Mouse (Mus musculus) embryonic facial prominence, embryonic 12.5 days (tissue): Measurements from ENCODE around the gene Blm. TPM values are rescaled to one million over a fixed set of nuclear protein-coding genes. Genes with fewer than 3 reads are reported as not detected.

Experiments used
- ATAC-seq: fragments of 200-750 bp; cut with Nextera tagmentation; 2 replicates; pipeline ENCODE4 v1.8.0; 2017; ENCODE audit not compliant: insufficient number of reproducible peaks, insufficient read depth, low FRiP score, low TSS enrichment
- H3K27ac ChIP-seq: fragments of 300-500 bp; sonication (generic); 2 replicates; pipeline ENCODE4 v1.5.1; 2016; ENCODE audit warnings: mild to moderate bottlenecking
- H3K27me3 ChIP-seq: fragments of 300-500 bp; sonication (generic); 2 replicates; pipeline ENCODE4 v1.6.1; 2016; ENCODE audit warnings: mild to moderate bottlenecking, moderate library complexity
- H3K36me3 ChIP-seq: fragments of 300-500 bp; sonication (generic); 2 replicates; pipeline ENCODE4 v1.6.1; 2016; ENCODE audit warnings: mild to moderate bottlenecking
- H3K4me1 ChIP-seq: fragments of 300-500 bp; sonication (generic); 2 replicates; pipeline ENCODE4 v1.6.1; 2016
- H3K4me2 ChIP-seq: fragments of 300-500 bp; sonication (generic); replicated peaks from 2 replicates; pipeline ENCODE4 v1.6.1; 2016; ENCODE audit warnings: mild to moderate bottlenecking, moderate library complexity
- H3K4me3 ChIP-seq: fragments of 300-500 bp; sonication (generic); 2 replicates; pipeline ENCODE4 v1.5.1; 2016; ENCODE audit warnings: mild to moderate bottlenecking
- H3K9ac ChIP-seq: fragments of 300-500 bp; sonication (generic); 2 replicates; pipeline ENCODE4 v1.6.1; 2016; ENCODE audit warnings: mild to moderate bottlenecking, moderate library complexity
- H3K9me3 ChIP-seq: fragments of 300-500 bp; sonication (generic); 2 replicates; pipeline ENCODE4 v1.6.1; 2016; ENCODE audit warnings: mild to moderate bottlenecking, moderate library complexity
- WGBS: fragments of 180-500 bp; shearing (Covaris S2); methylation state at CpG from one replicate; pipeline ENCODE4 v1.1.7; 2016; 5-methylcytosine and 5-hydroxymethylcytosine counted together
- polyA plus RNA-seq: library from polyadenylated mRNA; unstranded; fragments of >200 nt; fragmentation: Nextera tagmentation; extraction: Ambion mirVana; gene quantifications from 2 replicates; pipeline ENCODE4 v1.2.1, GENCODE M21; 2016

Gene Blm
- polyA plus RNA-seq, 1 experiment from 2014 or later: 37.6 TPM

DNA sequence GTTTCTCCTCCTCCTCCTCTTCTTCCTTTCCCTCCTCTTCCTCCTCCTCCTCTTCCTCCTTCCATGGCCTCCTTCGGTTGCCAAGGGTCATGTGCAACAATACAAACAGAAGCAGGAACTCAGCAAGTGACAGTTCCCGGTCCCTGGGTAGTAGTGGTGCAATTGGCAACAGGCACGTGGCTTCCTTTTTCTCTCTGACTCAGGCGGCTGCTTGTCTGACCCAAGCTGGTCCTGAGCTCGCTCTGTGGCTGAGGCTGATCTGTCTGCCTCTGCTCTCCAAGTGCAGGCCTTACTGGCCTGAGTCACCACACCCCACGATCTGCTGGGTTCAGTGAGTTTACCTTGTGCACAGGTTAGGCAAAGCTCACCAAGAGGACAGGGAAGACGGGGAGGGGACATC lies 108.6 kb downstream of the Blm start:
- Histone ChIP-seq H3K9ac (no peak overlapping the region), H3K4me2 (no peak overlapping the region), H3K4me1 (0 out of 2 replicates have a peak, but pooled peaks cover 4% of the 10 kb centered on the region), H3K27ac (no peak overlapping the region), H3K27me3 (no peaks in the 10 kb centered on the region), H3K36me3 (no peaks in the 10 kb centered on the region), H3K4me3 (no peak overlapping the region), H3K9me3 (no peaks in the 10 kb centered on the region)
- no peak for ATAC-seq
- WGBS: 69% methylated on average over 7 of the region's 7 CpGs

DNA sequence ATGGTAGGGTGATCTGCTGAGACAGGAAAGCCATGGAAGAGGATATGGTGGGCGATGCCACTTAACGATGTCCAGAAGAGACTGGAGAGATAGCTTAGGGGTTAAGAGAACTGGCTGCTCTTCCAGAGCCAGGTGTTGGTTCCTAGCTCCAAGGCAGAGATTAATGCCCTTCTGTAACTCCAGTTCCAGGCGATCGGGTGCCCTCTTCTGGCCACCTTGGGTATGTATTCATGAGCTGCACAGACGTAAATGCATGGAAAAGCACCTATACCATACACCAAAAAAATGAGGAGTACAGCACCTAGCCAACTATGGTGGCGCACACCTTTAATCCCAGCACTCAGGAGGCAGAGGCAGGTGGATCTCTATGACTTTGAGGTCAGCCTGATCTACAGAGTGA lies 110.2 kb downstream of the Blm start:
- H3K4me1 ChIP-seq: 0 out of 2 replicates have a peak, but pooled peaks cover 4% of the 10 kb centered on the region
- no peaks in the 10 kb centered on the region for H3K27me3 ChIP-seq
- ATAC-seq: no peak
- no peaks in the 10 kb centered on the region for H3K36me3 ChIP-seq
- no peak overlapping the region for H3K27ac ChIP-seq
- H3K4me2 ChIP-seq: no peak overlapping the region
- WGBS: 78% methylated on average over 6 of the region's 6 CpGs
- H3K9ac ChIP-seq: no peak overlapping the region
- no peaks in the 10 kb centered on the region for H3K9me3 ChIP-seq
- no peak overlapping the region for H3K4me3 ChIP-seq

DNA sequence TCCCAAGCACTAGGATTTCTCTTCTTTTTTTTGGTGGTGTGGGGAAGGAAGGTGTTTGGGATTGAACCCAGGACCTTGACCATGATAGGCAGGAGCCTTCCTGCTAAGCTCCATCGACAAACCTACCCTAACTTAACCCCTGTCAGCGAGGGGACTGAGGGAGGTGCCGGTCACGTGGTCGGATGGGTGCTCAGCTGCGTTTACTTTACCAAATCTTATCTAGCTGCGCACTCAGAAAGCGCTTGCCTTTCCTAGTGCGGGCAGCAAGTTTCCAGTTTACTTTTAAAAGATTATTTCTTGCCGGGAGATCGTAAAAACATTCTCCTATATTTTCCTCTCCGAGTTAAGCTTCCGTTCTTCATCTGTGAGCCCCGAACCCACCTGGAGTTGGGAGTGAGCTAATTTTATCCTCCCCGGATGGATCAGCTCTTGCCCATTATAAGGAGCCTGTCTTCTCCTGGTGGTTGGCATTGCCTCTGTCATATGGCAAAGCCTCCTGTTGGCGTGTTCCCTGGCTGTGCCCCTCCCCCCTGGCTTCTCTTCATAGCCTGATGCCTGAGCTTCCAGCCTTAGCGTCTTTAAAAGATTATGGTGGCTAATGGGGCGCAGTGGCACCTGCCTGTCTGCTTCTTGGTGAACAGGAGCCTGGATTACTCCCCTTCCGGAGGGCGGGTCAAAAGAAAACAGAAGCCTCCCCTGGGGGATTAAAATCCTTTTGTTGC lies 112.0 kb downstream of the Blm start:
- H3K4me2 ChIP-seq: no peak overlapping the region; the same call in 1 of the 2 replicates
- no peak overlapping the region for H3K4me3 ChIP-seq
- no peak overlapping the region for H3K27ac ChIP-seq
- no peaks in the 10 kb centered on the region for H3K9me3 ChIP-seq
- H3K27me3 ChIP-seq: no peaks in the 10 kb centered on the region
- 0 out of 2 replicates have a peak, but pooled peaks cover 4% of the 10 kb centered on the region for H3K4me1 ChIP-seq
- no peak for ATAC-seq
- WGBS: 29% methylated on average over 20 of the region's 20 CpGs
- H3K9ac ChIP-seq: no peak overlapping the region
- no peaks in the 10 kb centered on the region for H3K36me3 ChIP-seq

DNA sequence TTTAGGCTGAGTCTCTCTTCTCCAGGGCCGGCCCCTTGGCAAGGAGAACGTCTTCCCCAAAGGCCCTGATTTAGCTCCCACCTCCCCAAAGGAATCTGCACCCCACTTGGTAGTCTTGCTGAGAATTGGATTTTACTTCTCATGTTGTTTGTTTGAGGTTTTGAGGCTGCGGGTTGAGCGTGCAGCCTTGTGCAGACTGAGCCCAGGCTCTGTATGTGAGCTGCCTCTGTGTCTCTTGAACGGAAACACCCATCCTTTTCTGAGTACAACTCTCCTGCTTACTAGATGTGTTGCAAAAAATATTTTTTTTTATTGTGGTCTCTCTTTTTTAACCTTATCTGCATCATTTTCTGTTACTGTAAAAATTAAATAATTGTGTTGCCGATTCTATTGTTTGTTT lies 113.3 kb downstream of the Blm start:
- ATAC-seq: no peak
- H3K27me3 ChIP-seq: no peaks in the 10 kb centered on the region
- H3K4me1 ChIP-seq: 0 out of 2 replicates have a peak, but pooled peaks cover 4% of the 10 kb centered on the region
- no peaks in the 10 kb centered on the region for H3K36me3 ChIP-seq
- no peak overlapping the region for H3K27ac ChIP-seq
- WGBS: 91% methylated on average over 6 of the region's 6 CpGs
- H3K9me3 ChIP-seq: no peaks in the 10 kb centered on the region
- no peak overlapping the region for H3K9ac ChIP-seq
- H3K4me2 ChIP-seq: no peak overlapping the region
- H3K4me3 ChIP-seq: no peak overlapping the region

DNA sequence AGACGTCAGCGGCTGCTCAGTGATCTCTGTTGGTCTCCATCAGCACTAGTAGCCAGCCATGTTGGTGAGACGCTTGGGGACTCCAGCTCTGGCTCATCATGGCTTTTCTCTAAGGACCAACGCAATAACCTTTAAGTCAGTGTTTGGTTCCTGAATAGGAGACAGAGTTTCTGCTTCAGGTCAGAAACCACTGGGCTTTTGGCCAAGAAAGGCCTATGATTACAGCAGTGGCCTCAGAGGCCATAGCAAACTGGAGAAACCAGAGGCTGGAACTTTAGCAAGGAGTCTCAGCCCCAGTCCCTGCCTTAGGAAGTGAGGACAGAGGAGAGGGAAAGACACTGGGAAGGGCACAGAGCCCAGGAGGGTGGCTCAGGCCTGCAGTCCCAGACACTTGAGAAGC lies 114.3 kb downstream of the Blm start:
- no peak overlapping the region for H3K4me3 ChIP-seq
- no peak overlapping the region for H3K27ac ChIP-seq
- H3K27me3 ChIP-seq: no peaks in the 10 kb centered on the region
- 89% methylated on average over 4 of the region's 4 CpGs for WGBS
- H3K36me3 ChIP-seq: no peaks in the 10 kb centered on the region
- ATAC-seq: no peak
- H3K4me1 ChIP-seq: 0 out of 2 replicates have a peak, but pooled peaks cover 4% of the 10 kb centered on the region
- H3K9me3 ChIP-seq: no peaks in the 10 kb centered on the region
- H3K4me2 ChIP-seq: no peak overlapping the region
- no peak overlapping the region for H3K9ac ChIP-seq

DNA sequence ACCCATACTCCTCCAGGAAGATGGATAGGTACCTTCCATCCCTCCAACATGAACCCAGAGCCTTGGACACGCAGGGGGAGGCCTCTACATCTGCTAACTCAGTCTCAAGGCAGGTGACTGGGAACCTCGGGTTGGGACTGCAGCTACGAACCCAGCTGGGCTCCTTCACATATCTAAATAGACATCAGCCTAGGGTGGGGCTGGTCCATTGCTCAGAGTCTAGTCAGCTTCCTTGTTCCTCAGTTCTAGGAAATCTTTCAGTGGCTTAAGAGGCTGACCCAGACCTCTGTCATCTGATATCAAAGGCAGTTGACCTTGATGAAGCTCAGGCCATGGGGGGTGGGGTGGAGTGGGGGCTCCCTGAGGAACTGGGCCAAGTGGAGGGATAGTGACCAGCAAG lies 115.6 kb downstream of the Blm start:
- H3K4me3 ChIP-seq: no peak overlapping the region
- H3K4me1 ChIP-seq: 0 out of 2 replicates have a peak, but pooled peaks cover 4% of the 10 kb centered on the region
- H3K36me3 ChIP-seq: no peaks in the 10 kb centered on the region
- WGBS: 56% methylated on average over 3 of the region's 3 CpGs
- no peaks in the 10 kb centered on the region for H3K9me3 ChIP-seq
- ATAC-seq: no peak
- no peak overlapping the region for H3K27ac ChIP-seq
- H3K4me2 ChIP-seq: no peak overlapping the region
- H3K27me3 ChIP-seq: no peaks in the 10 kb centered on the region
- H3K9ac ChIP-seq: no peak overlapping the region

DNA sequence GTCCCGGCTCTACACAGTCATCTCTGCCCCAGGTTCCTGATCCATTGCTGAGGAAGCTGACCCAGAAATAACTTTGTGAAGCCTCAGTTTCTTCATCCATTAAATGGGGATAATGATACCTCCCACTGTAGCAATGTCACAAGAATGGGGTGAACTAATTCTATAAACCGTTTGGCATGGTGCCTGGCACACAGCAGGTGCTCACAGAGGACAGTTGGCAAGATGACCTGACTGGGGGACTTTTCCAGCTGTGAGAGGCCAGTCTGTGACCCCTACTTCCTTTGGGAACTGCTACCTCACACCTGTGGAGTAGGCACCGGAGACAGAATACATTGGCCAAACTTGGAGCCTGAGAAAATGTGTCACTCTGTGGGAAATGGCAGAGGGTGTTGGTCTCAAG lies 116.9 kb downstream of the Blm start:
- H3K27ac ChIP-seq: no peak overlapping the region
- no peak for ATAC-seq
- H3K4me1 ChIP-seq: 0 out of 2 replicates have a peak, but pooled peaks cover 2% of the 10 kb centered on the region
- H3K9me3 ChIP-seq: no peaks in the 10 kb centered on the region
- no peak overlapping the region for H3K4me2 ChIP-seq
- H3K9ac ChIP-seq: no peak overlapping the region
- no peaks in the 10 kb centered on the region for H3K36me3 ChIP-seq
- no peaks in the 10 kb centered on the region for H3K27me3 ChIP-seq
- 78% methylated on average over 3 of the region's 3 CpGs for WGBS
- no peak overlapping the region for H3K4me3 ChIP-seq

DNA sequence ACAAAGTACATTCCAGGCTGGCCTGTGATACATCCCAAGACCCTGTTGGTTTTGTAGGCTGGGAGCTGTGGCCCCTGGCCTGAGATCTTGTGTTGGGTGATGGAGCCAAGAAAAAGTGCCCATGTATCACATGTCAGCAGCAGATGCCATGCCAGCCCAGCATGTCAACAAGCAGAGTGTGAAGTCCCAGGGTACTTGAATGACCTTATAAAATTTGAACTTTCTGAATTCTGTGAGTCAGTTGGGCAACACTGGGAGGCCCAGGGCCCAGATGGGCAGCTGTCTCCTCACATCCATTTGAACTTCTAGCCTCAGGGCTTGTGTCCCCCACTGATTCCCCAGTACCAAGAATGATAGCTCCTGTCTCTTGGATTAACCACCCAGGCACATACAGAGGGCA lies 117.3 kb downstream of the Blm start:
- no peak overlapping the region for H3K9ac ChIP-seq
- H3K9me3 ChIP-seq: no peaks in the 10 kb centered on the region
- no peak overlapping the region for H3K27ac ChIP-seq
- no peak for ATAC-seq
- no peaks in the 10 kb centered on the region for H3K4me1 ChIP-seq
- no peak overlapping the region for H3K4me2 ChIP-seq
- H3K36me3 ChIP-seq: no peaks in the 10 kb centered on the region
- no peaks in the 10 kb centered on the region for H3K27me3 ChIP-seq
- H3K4me3 ChIP-seq: no peak overlapping the region

DNA sequence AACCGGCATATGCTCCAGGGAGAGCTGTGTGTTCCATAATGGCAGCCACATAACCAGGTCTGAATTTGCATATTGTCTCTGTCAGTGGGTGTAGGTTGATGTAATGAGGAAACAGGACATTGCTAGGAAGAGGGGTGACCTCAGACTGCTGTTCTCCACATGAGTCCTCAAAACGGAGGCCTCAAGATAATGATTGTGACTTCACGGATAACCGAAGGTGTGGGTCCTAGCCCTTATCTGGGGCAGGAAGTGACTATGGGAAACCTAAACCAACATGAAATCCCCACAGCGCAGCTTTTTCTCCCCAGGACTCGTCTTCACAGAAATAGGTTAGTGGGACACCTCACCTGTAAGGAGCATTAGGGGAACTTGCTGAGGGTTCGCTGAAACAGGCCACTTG lies 118.0 kb downstream of the Blm start:
- Histone ChIP-seq H3K4me2 (no peak overlapping the region), H3K4me1 (no peaks in the 10 kb centered on the region), H3K27ac (no peak overlapping the region), H3K9ac (no peak overlapping the region), H3K4me3 (no peak overlapping the region), H3K36me3 (no peaks in the 10 kb centered on the region), H3K27me3 (no peaks in the 10 kb centered on the region), H3K9me3 (no peaks in the 10 kb centered on the region)
- ATAC-seq: no peak
- 88% methylated on average over 7 of the region's 7 CpGs for WGBS

DNA sequence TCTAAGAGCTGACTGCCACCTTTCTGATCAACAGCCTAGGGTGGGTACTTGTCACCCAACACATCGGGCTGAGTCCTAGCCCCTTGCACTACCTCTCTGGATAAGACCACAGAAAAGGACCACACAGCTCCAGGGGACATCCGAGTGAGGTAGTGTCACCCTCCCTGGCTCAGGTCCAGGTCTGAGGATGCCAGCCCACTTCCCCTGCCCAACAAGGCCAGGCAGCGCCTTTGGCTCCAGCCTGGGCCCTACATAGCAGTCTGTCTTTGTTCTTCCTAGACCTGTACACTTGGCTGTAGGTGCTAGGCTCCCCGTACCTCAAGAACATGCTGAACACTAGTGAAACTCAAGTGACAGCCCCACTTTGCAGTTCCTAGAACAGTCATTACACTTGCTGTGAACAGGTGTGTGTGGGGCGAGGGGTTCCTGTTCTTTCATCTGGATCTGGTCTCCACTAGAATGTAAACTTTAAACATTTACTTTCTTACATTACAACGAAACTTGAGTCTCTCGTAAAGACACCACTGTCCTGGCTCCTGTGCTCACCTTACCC lies 120.5 kb downstream of the Blm start:
- Histone ChIP-seq H3K4me3 (no peak overlapping the region), H3K4me1 (no peaks in the 10 kb centered on the region), H3K4me2 (no peak overlapping the region), H3K9me3 (no peaks in the 10 kb centered on the region), H3K9ac (no peak overlapping the region), H3K27ac (no peak overlapping the region), H3K36me3 (no peaks in the 10 kb centered on the region), H3K27me3 (no peaks in the 10 kb centered on the region)
- 79% methylated on average over 7 of the region's 7 CpGs for WGBS
- no peak for ATAC-seq

DNA sequence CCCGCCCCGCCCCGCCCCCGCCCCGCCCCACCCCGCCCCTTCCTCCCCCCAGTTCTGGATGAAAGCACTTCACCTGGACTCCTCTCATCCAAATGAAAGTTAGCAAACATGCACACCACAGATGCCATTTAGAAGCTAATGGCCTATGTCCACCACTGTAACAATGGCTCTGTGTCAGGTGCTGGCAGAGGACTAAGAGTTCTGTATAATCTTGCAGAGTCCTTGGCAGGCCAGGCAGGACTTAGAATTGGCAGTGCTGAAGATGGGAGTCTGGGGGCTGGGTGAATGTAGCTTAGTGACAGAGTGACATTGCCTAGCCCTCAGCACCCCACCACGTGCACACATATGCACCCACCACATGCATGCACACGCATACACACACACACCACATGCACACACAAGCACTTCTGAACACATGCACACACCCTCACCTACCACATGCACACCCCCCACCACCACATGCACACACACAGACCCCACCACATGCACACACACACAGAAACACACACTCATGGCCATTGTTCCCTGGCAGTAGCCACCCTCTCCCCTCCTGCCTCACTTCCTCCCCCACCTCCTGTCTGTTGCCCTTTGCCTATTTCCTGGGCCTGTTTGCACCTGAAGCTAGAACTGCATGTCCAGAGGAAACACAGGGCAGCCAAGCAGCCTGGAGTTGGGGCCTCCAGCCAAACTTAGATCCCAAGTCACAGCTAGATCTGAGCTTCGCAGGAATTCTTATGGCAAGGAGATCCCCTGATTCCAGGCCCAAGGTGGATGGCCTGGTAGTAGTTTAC lies 121.2 kb downstream of the Blm start:
- WGBS: 80% methylated on average over 9 of the region's 9 CpGs
- Histone ChIP-seq H3K9me3 (no peaks in the 10 kb centered on the region), H3K9ac (no peak overlapping the region)

DNA sequence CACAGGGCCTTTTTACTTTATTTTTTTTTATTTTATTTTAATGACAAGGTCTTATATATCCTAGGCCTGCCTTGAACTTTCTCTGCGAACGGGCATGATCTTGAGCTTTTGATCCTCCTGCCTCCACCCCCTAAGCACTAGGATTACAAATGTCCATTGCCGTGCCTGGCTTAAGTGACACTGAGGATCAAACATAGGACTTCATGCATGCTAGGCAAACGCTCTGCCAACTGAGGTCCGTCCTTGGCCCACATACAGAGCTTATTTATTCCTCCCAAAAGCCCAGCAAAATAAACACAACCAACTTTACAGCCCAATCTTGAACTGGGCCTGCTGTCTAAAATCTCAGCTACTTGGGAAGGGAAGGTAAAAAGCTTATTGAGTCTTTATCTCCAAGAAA lies 122.1 kb downstream of the Blm start:
- ATAC-seq: no peak

More for the DNA sequence above, 121.2 kb downstream of the Blm start:
- Histone ChIP-seq H3K4me2 (no peak overlapping the region), H3K27me3 (no peaks in the 10 kb centered on the region), H3K4me3 (no peak overlapping the region), H3K4me1 (no peaks in the 10 kb centered on the region), H3K27ac (no peak overlapping the region), H3K36me3 (no peaks in the 10 kb centered on the region)
- ATAC-seq: no peak

More for the DNA sequence above, 122.1 kb downstream of the Blm start:
- Histone ChIP-seq H3K4me2 (no peak overlapping the region), H3K9ac (no peak overlapping the region), H3K4me1 (no peaks in the 10 kb centered on the region), H3K36me3 (no peaks in the 10 kb centered on the region), H3K27me3 (no peaks in the 10 kb centered on the region), H3K9me3 (no peaks in the 10 kb centered on the region), H3K27ac (no peak overlapping the region), H3K4me3 (no peak overlapping the region)
- 72% methylated on average over 5 of the region's 5 CpGs for WGBS
